In the genomic region with DNA sequence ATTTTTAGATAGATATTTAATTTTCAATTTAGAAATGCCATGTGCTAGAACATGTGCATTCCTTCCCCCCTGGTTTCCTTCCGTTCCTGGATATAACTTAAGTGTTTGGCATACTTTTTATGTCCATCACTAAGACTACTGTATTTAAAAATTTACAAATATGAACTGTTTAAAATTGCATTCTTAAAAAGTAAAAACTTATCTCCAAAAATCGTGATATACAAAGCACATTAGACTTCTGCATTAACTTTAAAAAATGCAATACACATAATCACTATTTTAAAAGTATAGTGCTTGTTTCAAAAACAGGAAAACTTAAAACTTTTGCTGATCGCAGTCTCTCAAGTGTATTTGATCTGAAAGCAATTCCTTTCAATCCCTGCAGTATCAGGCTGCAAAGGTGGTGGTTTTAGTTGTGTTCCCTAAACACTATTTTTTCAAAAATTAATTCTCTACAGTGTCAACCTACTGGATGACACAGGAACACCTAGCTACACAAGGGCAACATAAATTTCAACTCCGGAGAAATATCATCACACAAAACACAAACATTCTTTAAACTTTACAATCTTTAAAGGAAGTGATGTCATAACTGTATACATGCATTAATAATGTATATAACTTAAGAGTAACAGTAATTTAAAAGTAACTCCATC, we compare ENCODE assay signal across 8 mouse cellular contexts. TPM values are rescaled to one million over a fixed set of nuclear protein-coding genes. Genes with fewer than 3 reads are reported as not detected.
DNase-seq lines count a peak whose midpoint lies in the region; ATAC-seq and TF ChIP-seq lines count a peak whose summit lies in the region.

No protein-coding gene starts in this region.

- no peak for ATAC-seq in lung, embryonic 14.5 days (ENCODE audit: insufficient read depth)
- no peak for ATAC-seq in embryonic facial prominence, embryonic 14.5 days (ENCODE audit: low read depth)
- no peak for ATAC-seq in neural tube, embryonic 14.5 days (ENCODE audit: low read depth)

- H3K27ac ChIP-seq in lung, embryonic 14.5 days (ENCODE audit: low read depth) = peak overlapping the region; percentile 99
- peak overlapping the region; percentile 98 for H3K27ac ChIP-seq in embryonic facial prominence, embryonic 14.5 days (replicated peaks; ENCODE audit: low read depth, low read length)
- peak overlapping the region; percentile 96 for H3K27ac ChIP-seq in limb, embryonic 10.5 days
- peak overlapping the region; percentile 96 for H3K27ac ChIP-seq in neural tube, embryonic 14.5 days (ENCODE audit: low read depth, low read length)

- WGBS in lung, embryonic 14.5 days = 4% methylated on average over 4 of the region's 4 CpGs
- WGBS in embryonic facial prominence, embryonic 14.5 days = 10% methylated on average over 4 of the region's 4 CpGs
- WGBS in limb, embryonic 10.5 days = 23% methylated on average over 4 of the region's 4 CpGs
- WGBS in neural tube, embryonic 14.5 days = 15% methylated on average over 4 of the region's 4 CpGs

- no peak for TF ChIP-seq CTCF in lung, embryonic 14.5 days (IDR thresholded peaks at IDR 0.05; ENCODE audit: low read depth)

- peaks cover 23% of the 10 kb centered on the region for H3K4me1 ChIP-seq in lung, embryonic 14.5 days (ENCODE audit: insufficient read depth)
- peaks cover 25% of the 10 kb centered on the region for H3K4me1 ChIP-seq in embryonic facial prominence, embryonic 14.5 days (ENCODE audit: control insufficient read depth, insufficient read depth, low read length)
- peaks cover 30% of the 10 kb centered on the region for H3K4me1 ChIP-seq in limb, embryonic 10.5 days
- H3K4me1 ChIP-seq in neural tube, embryonic 14.5 days (ENCODE audit: control insufficient read depth, insufficient read depth, low read length) = peaks cover 37% of the 10 kb centered on the region

- no peaks in the 10 kb centered on the region for H3K9me3 ChIP-seq in lung, embryonic 14.5 days (ENCODE audit: low read depth, low read length)
- no peaks in the 10 kb centered on the region for H3K9me3 ChIP-seq in embryonic facial prominence, embryonic 14.5 days (ENCODE audit: control insufficient read depth, low read length)
- no peaks in the 10 kb centered on the region for H3K9me3 ChIP-seq in limb, embryonic 10.5 days (replicated peaks)
- H3K9me3 ChIP-seq in neural tube, embryonic 14.5 days (ENCODE audit: control insufficient read depth, low read length) = no peaks in the 10 kb centered on the region

- H3K9ac ChIP-seq in lung, embryonic 14.5 days = peak overlapping the region; percentile 69
- H3K9ac ChIP-seq in embryonic facial prominence, embryonic 14.5 days (ENCODE audit: low read depth, low read length) = peak overlapping the region; percentile 79
- peak overlapping the region; percentile 52 for H3K9ac ChIP-seq in neural tube, embryonic 14.5 days (replicated peaks; ENCODE audit: low read depth, low read length)

- peak overlapping the region; percentile 45 for H3K4me3 ChIP-seq in lung, embryonic 14.5 days (ENCODE audit: low read depth, low read length)
- H3K4me3 ChIP-seq in embryonic facial prominence, embryonic 14.5 days (ENCODE audit: low read depth, low read length) = peak overlapping the region; percentile 51
- peak overlapping the region; percentile 67 for H3K4me3 ChIP-seq in limb, embryonic 10.5 days
- H3K4me3 ChIP-seq in neural tube, embryonic 14.5 days (ENCODE audit: low read depth, low read length) = peak overlapping the region; percentile 33

- H3K4me2 ChIP-seq in lung, embryonic 14.5 days = peak overlapping the region; percentile 92
- peak overlapping the region; percentile 84 for H3K4me2 ChIP-seq in embryonic facial prominence, embryonic 14.5 days (ENCODE audit: low read depth, low read length)
- H3K4me2 ChIP-seq in neural tube, embryonic 14.5 days (ENCODE audit: low read depth, low read length) = peak overlapping the region; percentile 84

- DNase-seq in lung, embryonic 14.5 days = peak; percentile 49
- no peak for DNase-seq in lung, postnatal 25 days (ENCODE audit: low spot score)
- DNase-seq in embryonic facial prominence, embryonic 14.5 days (ENCODE audit: low spot score) = no peak
- DNase-seq in limb, embryonic 10.5 days (ENCODE audit: low spot score) = peak; percentile 24
- DNase-seq in urinary bladder, postnatal 14 days (ENCODE audit: low spot score) = no peak
- DNase-seq in kidney, postnatal 4 days = no peak
- DNase-seq in gastrocnemius, adult 8-10 months (ENCODE audit: low spot score in 2 of 2) = no peak

- H3K36me3 ChIP-seq in lung, embryonic 14.5 days (ENCODE audit: insufficient read depth) = peaks cover 38% of the 10 kb centered on the region
- peaks cover 20% of the 10 kb centered on the region for H3K36me3 ChIP-seq in embryonic facial prominence, embryonic 14.5 days (ENCODE audit: control insufficient read depth, insufficient read depth, low read length)
- peaks cover 30% of the 10 kb centered on the region for H3K36me3 ChIP-seq in limb, embryonic 10.5 days
- H3K36me3 ChIP-seq in neural tube, embryonic 14.5 days (ENCODE audit: control insufficient read depth, insufficient read depth, low read length) = 0 out of 2 replicates have a peak, but pooled peaks cover 3% of the 10 kb centered on the region

- H3K27me3 ChIP-seq in lung, embryonic 14.5 days (ENCODE audit: insufficient read depth, low read length) = no peaks in the 10 kb centered on the region
- no peaks in the 10 kb centered on the region for H3K27me3 ChIP-seq in embryonic facial prominence, embryonic 14.5 days (replicated peaks; ENCODE audit: control insufficient read depth, insufficient read depth, low read length)
- no peaks in the 10 kb centered on the region for H3K27me3 ChIP-seq in limb, embryonic 10.5 days (ENCODE audit: low read depth, poor library complexity, severe bottlenecking)
- no peaks in the 10 kb centered on the region for H3K27me3 ChIP-seq in neural tube, embryonic 14.5 days (ENCODE audit: control insufficient read depth, insufficient read depth, low read length)

RNA-seq across cellular contexts. Expression of a gene that starts 3.1 kb away (rescaled TPM):
- 58.7 and 62.1 TPM in 2 replicates for polyA plus RNA-seq in lung, embryonic 14.5 days (2014; fragmentation: Nextera tagmentation; extraction: Ambion mirVana)
- polyA plus RNA-seq in embryonic facial prominence, embryonic 14.5 days (2014; fragmentation: Nextera tagmentation; extraction: Ambion mirVana) = 39.5 and 54.6 TPM in 2 replicates
- 33.7 and 53.2 TPM in 2 replicates for polyA plus RNA-seq in limb, embryonic 10.5 days (2016; fragmentation: Nextera tagmentation; extraction: Ambion mirVana)
- 41.8 and 45.5 TPM in 2 replicates for polyA plus RNA-seq in neural tube, embryonic 14.5 days (2014; fragmentation: Nextera tagmentation; extraction: Ambion mirVana)
- 10 to 100 TPM; 41.6 to 49.5 (median 45.0) TPM for total RNA-seq in gastrocnemius, adult 8-10 months (2022)

Comparison
In these comparisons a context has a peak if more than half of its experiments do, and no peak if none do; other contexts are left out.
1. DNase-seq: peak in lung, embryonic 14.5 days (single experiment) and limb, embryonic 10.5 days (single experiment); none in lung, postnatal 25 days (single experiment), embryonic facial prominence, embryonic 14.5 days (single experiment), urinary bladder, postnatal 14 days (single experiment), kidney, postnatal 4 days (0 of 2) and gastrocnemius, adult 8-10 months (0 of 2).
2. Peak in every context shown above with its lines, with median percentiles within 50 percentile points of each other: H3K27ac ChIP-seq, H3K4me2 ChIP-seq, H3K4me3 ChIP-seq and H3K9ac ChIP-seq.